Mouse (Mus musculus) brown adipose tissue, adult 24 weeks (tissue): ENCODE results near the gene Vwa8. TPM values are rescaled to one million over a fixed set of nuclear protein-coding genes. Genes with fewer than 3 reads are reported as not detected.
A peak's percentile ranks its signal among the peaks of the same experiment; 100 is the strongest.

Experiments used
- H3K27ac ChIP-seq: fragments of 200-500 bp; replicated peaks from 2 replicates; pipeline ENCODE4 v1.5.1; 2012; ENCODE audit warnings: low read depth, mild to moderate bottlenecking, low read length
- H3K4me1 ChIP-seq: fragments of 200-500 bp; 2 replicates; pipeline ENCODE4 v1.6.1; 2012; ENCODE audit warnings: low read length, mixed read lengths; ENCODE audit not compliant: control insufficient read depth, insufficient read depth, insufficient read length
- H3K4me3 ChIP-seq: fragments of 200-500 bp; 2 replicates; pipeline ENCODE4 v1.5.1; 2012; ENCODE audit warnings: low read depth, mild to moderate bottlenecking, low read length, moderate library complexity; ENCODE audit not compliant: insufficient read depth
- polyA plus RNA-seq: library from polyadenylated mRNA; stranded (reverse); fragments of >200 nt; gene quantifications from 2 replicates; pipeline ENCODE4 v1.2.4, GENCODE M21; 2012; ENCODE audit not compliant: missing spikeins, insufficient read depth, insufficient read length

The Vwa8 gene
- 148 and 195 TPM in 2 replicates for polyA plus RNA-seq

GRCm38 (mm10) chr14:78848941-78849911 is at the start of gene Vwa8:
TSS of gene Vwa8 (plus strand) at chr14:78849052.
- Histone ChIP-seq H3K4me3 (peak within 1 kb of the TSS; percentile 91), H3K27ac (peak within 1 kb of the TSS; percentile 94), H3K4me1 (peaks cover 3% of the 10 kb centered on the region; the same call in 1 of the 2 replicates)

DNA sequence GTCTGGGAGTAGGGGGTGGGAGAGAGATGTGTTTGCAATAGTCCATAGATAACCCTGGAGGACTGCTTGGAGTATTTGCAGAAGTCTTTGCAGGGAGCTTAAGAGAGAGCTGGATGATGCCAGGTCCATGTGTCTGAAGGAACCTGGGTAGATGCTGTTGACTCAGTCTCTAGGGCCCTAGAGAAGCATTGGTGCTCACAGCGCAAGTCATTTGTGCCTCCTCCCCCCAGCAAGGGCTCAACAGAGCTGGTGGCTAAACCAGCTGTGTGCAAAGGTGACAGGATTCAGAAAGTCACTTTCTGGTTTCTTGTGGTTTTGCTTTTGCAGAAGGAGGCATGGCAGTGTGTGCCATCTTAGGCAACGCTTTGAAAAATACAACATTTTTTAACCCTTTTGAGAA is 46.5 kb upstream of the Vwa8 start:
- Histone ChIP-seq H3K27ac (no peak overlapping the region), H3K4me1 (no peaks in the 10 kb centered on the region), H3K4me3 (no peak overlapping the region)

- Histone ChIP-seq H3K4me3 (no peak overlapping the region), H3K4me1 (no peaks in the 10 kb centered on the region), H3K27ac (no peak overlapping the region)
These were observed 44.9 kb upstream of the Vwa8 start for GRCm38 (mm10) chr14:78803924-78804323.

DNA sequence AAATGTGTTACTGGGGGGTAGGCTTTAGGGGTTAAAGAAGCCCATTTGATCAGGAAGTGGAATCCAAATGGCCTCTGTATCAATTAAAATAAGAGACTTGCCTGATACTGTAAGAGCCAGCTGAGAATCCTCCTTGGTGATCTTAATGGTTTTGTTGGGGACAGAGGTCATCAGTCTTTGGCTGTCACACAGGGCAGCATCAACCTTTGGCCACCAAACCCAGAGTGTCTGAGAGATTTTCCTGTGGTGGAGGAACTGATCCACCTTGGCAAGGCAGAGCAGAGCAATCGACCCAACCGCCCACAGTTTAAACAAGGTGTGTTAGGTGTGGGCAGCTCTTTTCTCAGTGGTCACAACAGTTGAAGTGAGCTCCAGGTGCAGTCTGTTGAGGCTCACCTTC is 36.0 kb upstream of the Vwa8 start:
- no peak overlapping the region for H3K4me3 ChIP-seq
- no peak overlapping the region for H3K27ac ChIP-seq
- H3K4me1 ChIP-seq, result no peaks in the 10 kb centered on the region

DNA sequence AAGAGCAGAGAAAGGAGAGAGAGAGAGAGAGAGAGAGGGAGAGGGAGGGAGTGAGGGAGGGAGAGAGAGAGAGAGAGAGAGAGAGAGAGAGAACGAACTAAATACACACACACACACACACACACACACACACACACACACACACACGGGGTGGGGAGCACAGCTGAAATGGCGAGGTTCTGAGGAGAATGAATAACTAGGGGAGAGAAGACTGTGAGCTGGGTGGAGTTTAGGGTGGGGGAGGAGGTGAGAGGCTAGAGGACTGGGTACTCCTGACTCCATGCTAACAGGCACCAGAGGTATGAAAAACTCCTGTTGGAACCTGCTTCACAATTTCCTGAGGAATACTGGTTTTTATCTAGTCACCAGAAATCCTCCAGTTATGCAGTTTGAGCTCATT is 32.4 kb upstream of the Vwa8 start:
- H3K27ac ChIP-seq, result no peak overlapping the region

DNA sequence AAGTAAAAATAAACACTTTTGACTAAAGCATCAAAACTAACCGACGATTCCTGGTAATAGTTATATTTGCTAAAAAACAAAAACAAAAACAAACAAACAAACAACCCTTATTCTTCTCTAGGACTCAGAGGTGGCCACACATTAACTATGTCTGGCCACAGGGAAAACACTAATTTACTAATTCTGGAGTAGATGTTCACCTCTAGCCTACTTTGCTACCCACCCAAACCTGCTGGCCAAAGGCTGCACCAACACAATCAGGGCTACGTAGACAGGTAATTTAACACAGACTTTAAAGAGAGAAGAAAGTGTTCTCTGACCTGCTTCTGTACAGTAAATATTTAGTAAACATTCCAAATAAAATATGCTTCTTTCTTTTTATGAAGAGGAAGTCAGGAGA is 31.2 kb upstream of the Vwa8 start:
- Histone ChIP-seq H3K4me1 (no peaks in the 10 kb centered on the region), H3K27ac (no peak overlapping the region), H3K4me3 (no peak overlapping the region)

More for the DNA sequence above, 32.4 kb upstream of the Vwa8 start:
- H3K4me1 ChIP-seq, result no peaks in the 10 kb centered on the region
- H3K4me3 ChIP-seq, result no peak overlapping the region

- H3K4me1 ChIP-seq, result no peaks in the 10 kb centered on the region
- no peak overlapping the region for H3K27ac ChIP-seq
- H3K4me3 ChIP-seq, result no peak overlapping the region
These were observed 30.4 kb upstream of the Vwa8 start for GRCm38 (mm10) chr14:78818406-78818805.

DNA sequence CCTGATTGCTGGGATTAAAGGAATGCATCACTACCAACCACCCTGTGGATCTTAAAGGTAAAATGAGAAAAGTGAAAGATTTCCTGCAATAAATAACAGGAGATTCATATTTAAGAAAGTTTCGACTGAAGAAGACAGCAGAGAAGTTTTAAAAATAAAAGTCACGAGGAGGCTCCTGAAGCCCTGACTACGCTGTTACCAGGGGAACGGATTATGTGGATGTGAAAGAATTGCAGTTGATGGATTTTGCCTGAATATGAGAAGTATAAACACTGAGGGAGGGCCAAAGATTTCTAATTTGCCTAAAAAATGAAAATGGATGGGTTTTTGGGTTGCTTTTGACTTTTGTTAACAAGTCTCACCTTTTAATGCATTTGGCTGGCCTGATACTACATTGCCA is 24.8 kb upstream of the Vwa8 start:
- H3K4me1 ChIP-seq, result no peaks in the 10 kb centered on the region
- no peak overlapping the region for H3K27ac ChIP-seq
- H3K4me3 ChIP-seq, result no peak overlapping the region

GRCm38 (mm10) chr14:78824507-78824906 is 24.3 kb upstream of the Vwa8 start:
- Histone ChIP-seq H3K27ac (no peak overlapping the region), H3K4me1 (no peaks in the 10 kb centered on the region), H3K4me3 (no peak overlapping the region)

DNA sequence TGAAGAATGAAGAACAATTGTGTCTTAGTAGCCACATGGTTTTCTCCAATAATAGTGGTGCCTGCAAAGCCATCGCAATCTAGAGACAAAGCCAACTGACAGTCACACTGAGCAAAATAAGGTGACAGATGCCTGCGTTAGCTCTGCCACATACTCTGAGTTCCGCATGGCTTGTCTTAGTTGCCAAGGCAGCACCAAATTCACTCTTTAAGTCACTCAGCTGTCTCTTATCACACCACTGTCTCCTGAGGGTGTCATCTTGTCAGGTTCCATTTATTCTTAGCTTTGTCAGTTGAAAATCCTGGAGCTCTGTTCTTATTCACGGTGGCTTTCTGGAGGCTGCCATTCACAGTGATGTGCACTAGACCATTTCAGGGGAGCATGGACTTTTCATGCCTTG is 17.7 kb upstream of the Vwa8 start:
- H3K27ac ChIP-seq, result no peak overlapping the region
- no peak overlapping the region for H3K4me3 ChIP-seq
- H3K4me1 ChIP-seq, result no peaks in the 10 kb centered on the region

DNA sequence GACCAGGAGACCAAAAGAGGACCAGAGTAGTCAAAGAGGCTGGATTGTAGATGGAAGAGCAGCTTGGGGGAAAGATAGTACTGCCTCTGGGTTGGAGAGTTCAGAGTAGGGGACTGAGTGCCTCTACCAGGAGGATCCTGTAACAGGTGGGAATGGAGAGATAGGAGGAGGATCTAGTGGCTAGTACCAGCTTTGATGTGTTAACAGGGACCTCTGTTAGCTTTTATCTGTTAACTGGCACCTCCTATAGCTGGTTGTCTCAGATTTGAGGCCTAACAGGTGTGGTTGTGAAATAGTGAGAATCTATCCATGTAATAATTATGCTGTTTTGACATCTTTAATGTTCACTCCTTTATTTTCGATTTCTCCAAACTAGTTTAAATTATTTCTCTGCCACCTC is 904 bp upstream of the Vwa8 start:
- Histone ChIP-seq H3K4me1 (peaks cover 3% of the 10 kb centered on the region; the same call in 1 of the 2 replicates), H3K27ac (peak overlapping the region; percentile 32; the same call in 1 of the 2 replicates), H3K4me3 (no peak overlapping the region)

- Histone ChIP-seq H3K27ac (peak overlapping the region; percentile 88), H3K4me1 (peaks cover 3% of the 10 kb centered on the region; the same call in 1 of the 2 replicates), H3K4me3 (peak overlapping the region; percentile 91)
These were observed 375 bp upstream of the Vwa8 start for GRCm38 (mm10) chr14:78848477-78848876.

DNA sequence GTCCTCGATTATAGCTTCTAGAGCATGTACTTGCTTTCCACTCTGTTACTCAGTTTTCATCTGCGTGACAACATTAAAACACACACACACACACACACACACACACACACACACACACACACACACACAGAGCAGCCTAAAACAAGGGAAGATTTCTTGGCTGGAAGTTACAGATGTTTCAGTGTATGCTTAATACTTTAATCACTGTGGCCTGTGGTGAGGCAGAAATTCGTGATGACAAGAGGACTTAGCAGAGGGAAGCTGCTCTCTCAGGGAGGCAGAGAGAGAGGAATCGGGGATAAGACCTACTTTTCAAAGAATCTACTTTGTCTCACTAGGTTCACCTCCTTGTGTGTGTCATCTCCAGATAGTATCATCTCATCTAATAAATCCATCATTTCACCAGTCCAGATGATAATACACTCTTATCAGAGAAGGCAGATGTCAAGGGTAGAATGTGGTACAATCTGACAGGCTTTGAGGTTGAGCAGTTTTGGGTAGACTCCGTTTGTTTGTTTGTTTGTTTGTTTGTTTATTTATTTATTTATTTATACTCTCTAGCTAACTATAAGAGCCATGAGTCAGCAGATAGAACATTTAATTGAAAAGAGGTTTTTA is 1.2 kb downstream of the Vwa8 start:
- Histone ChIP-seq H3K4me1 (peaks cover 3% of the 10 kb centered on the region; the same call in 1 of the 2 replicates), H3K4me3 (peak overlapping the region; percentile 91), H3K27ac (peak overlapping the region; percentile 94)

- Histone ChIP-seq H3K4me3 (peak overlapping the region; percentile 42), H3K4me1 (peaks cover 3% of the 10 kb centered on the region; the same call in 1 of the 2 replicates), H3K27ac (peak overlapping the region; percentile 94)
These were observed 1.8 kb downstream of the Vwa8 start for GRCm38 (mm10) chr14:78850666-78851065.

GRCm38 (mm10) chr14:78851366-78851765 is 2.5 kb downstream of the Vwa8 start:
- Histone ChIP-seq H3K27ac (peak overlapping the region; percentile 94), H3K4me3 (0 out of 2 replicates have a peak overlapping the region, but pooled peaks have one; percentile 3), H3K4me1 (peaks cover 3% of the 10 kb centered on the region; the same call in 1 of the 2 replicates)
